Mouse (Mus musculus): Measurements from ENCODE around the gene Zfp566. TPM values are rescaled to one million over a fixed set of nuclear protein-coding genes. Genes with fewer than 3 reads are reported as not detected.
A peak's percentile ranks its signal among the peaks of the same experiment; 100 is the strongest.
"Not testable (repeated sequence)": the region's sequence is repeated elsewhere in the genome, so short reads cannot be mapped to it uniquely, and the experiment has no call there.

Gene Zfp566
- polyA plus RNA-seq (2014; fragmentation: Nextera tagmentation; extraction: Ambion mirVana): 7.9 and 11.2 TPM in 2 replicates

DNA sequence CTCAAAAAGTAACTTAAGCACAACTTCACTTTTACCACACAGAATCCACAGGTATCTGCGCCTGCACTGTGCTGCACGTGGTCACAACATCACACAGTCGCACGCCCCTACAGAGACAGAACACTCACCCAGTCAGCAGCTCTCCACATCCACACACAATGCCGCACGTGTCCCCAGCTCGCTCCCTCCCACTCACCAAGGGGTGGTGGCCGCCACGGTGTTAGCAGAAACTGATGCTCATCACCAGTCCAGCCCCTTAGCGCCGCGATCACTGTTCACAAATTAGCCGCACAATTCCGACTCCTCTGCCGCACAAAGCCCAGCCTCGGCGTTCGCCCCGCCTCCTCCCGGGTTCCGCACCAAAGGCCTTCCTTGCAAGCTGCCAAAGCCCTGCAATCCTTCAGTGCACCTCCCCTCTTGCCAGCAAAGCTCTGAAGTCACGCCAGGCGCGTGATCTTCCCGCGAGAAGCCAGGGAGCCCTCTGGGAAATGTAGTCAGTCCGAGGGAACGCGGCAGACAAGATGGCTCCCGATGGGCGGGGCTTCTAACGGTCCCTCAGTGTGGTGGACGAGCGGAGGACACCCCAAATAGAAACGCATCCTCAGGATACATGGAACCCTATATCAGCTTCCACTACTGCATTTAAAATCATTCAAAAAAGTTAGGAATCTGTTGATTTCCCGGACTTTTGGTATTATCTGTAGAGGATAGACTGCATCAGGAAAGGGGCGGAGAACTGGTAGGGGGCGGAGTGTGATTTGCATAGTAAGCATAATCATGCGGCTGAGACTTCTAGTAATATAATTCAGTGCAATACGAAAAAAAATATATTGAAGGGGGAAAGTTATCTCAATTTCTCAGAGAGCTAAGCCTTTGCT, at the start of gene Zfp566, which contains the start of gene Gm26920:
Gene Zfp566 (minus strand): TSS at position 436 of the 878 bp plus-strand sequence.
Gene Gm26920 (minus strand): TSS at position 319 of the 878 bp plus-strand sequence.
- peaks cover 18% of the 10 kb centered on the region for H3K36me3 ChIP-seq (ENCODE audit: control insufficient read depth, insufficient read depth, low read length)
- ATAC-seq (ENCODE audit: low read depth) (peak; percentile 93), DNase-seq (ENCODE audit: low spot score) (peak; percentile 99)
- H3K9ac ChIP-seq (ENCODE audit: low read depth, low read length): peak within 1 kb of the TSS; percentile 76
- no peaks in the 10 kb centered on the region for H3K27me3 ChIP-seq (replicated peaks; ENCODE audit: control insufficient read depth, insufficient read depth, low read length)
- H3K4me2 ChIP-seq (ENCODE audit: low read depth, low read length): peak within 1 kb of the TSS; percentile 74
- peak within 1 kb of the TSS; percentile 60 for H3K4me3 ChIP-seq (ENCODE audit: low read depth, low read length)
- no peaks in the 10 kb centered on the region for H3K9me3 ChIP-seq (ENCODE audit: control insufficient read depth, low read length)
- peak within 1 kb of the TSS; percentile 81 for H3K27ac ChIP-seq (replicated peaks; ENCODE audit: low read depth, low read length)
- H3K4me1 ChIP-seq (ENCODE audit: control insufficient read depth, insufficient read depth, low read length): peaks cover 16% of the 10 kb centered on the region
- under 1% methylated on average over 40 of the region's 40 CpGs for WGBS

- no peak for DNase-seq (ENCODE audit: low spot score)
- Histone ChIP-seq H3K36me3 (ENCODE audit: control insufficient read depth, insufficient read depth, low read length) (peaks cover 75% of the 10 kb centered on the region), H3K4me1 (ENCODE audit: control insufficient read depth, insufficient read depth, low read length) (no peaks in the 10 kb centered on the region), H3K27me3 (replicated peaks; ENCODE audit: control insufficient read depth, insufficient read depth, low read length) (no peaks in the 10 kb centered on the region), H3K9me3 (ENCODE audit: control insufficient read depth, low read length) (peaks cover 8% of the 10 kb centered on the region; the same call in 1 of the 2 replicates), H3K4me2 (ENCODE audit: low read depth, low read length) (no peak overlapping the region), H3K4me3 (ENCODE audit: low read depth, low read length) (no peak overlapping the region), H3K9ac (ENCODE audit: low read depth, low read length) (no peak overlapping the region), H3K27ac (replicated peaks; ENCODE audit: low read depth, low read length) (no peak overlapping the region)
- WGBS: 87% methylated on average over 10 of the region's 10 CpGs
- ATAC-seq (ENCODE audit: low read depth): no peak
Measured at GRCm38 (mm10) chr7:30136826-30137225, 46.5 kb upstream of the Zfp566 start.

GRCm38 (mm10) chr7:30132396-30132795, 42.1 kb upstream of the Zfp566 start:
- Histone ChIP-seq H3K27ac (replicated peaks; ENCODE audit: low read depth, low read length) (no peak overlapping the region), H3K9ac (ENCODE audit: low read depth, low read length) (no peak overlapping the region), H3K4me2 (ENCODE audit: low read depth, low read length) (no peak overlapping the region), H3K4me3 (ENCODE audit: low read depth, low read length) (no peak overlapping the region), H3K36me3 (ENCODE audit: control insufficient read depth, insufficient read depth, low read length) (peaks cover 88% of the 10 kb centered on the region), H3K27me3 (replicated peaks; ENCODE audit: control insufficient read depth, insufficient read depth, low read length) (no peaks in the 10 kb centered on the region), H3K4me1 (ENCODE audit: control insufficient read depth, insufficient read depth, low read length) (no peaks in the 10 kb centered on the region), H3K9me3 (ENCODE audit: control insufficient read depth, low read length) (peaks cover 8% of the 10 kb centered on the region; the same call in 1 of the 2 replicates)
- ATAC-seq (ENCODE audit: low read depth) (no peak), DNase-seq (ENCODE audit: low spot score) (no peak)
- 90% methylated on average over 4 of the region's 4 CpGs for WGBS

DNA sequence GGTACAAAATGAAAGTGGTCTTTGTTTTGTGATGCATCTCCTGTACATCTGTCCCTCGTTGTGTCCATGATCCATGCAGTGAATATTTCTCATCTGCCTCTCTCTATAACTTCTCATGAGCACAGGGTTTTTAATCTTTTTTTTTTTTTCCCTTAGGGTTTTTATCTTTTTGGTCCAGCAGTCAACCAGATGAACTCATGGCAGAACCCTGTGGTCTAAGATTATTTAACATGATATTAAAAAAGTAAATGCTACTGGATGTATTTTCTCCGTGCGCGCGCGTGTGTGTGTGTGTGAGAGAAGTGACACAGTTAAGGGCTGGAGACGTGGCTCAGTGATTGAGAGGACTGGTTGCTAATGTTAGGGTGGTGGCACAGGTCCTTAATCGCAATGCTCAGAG, 39.6 kb upstream of the Zfp566 start:
- H3K27me3 ChIP-seq (replicated peaks; ENCODE audit: control insufficient read depth, insufficient read depth, low read length): no peaks in the 10 kb centered on the region
- peaks cover 90% of the 10 kb centered on the region for H3K36me3 ChIP-seq (ENCODE audit: control insufficient read depth, insufficient read depth, low read length)
- DNase-seq (ENCODE audit: low spot score) (no peak), ATAC-seq (ENCODE audit: low read depth) (no peak)
- H3K4me2 ChIP-seq (ENCODE audit: low read depth, low read length): no peak overlapping the region
- H3K27ac ChIP-seq (replicated peaks; ENCODE audit: low read depth, low read length): no peak overlapping the region
- 94% methylated on average over 8 of the region's 8 CpGs for WGBS
- no peak overlapping the region for H3K9ac ChIP-seq (ENCODE audit: low read depth, low read length)
- H3K9me3 ChIP-seq (ENCODE audit: control insufficient read depth, low read length): peaks cover 8% of the 10 kb centered on the region; the same call in 1 of the 2 replicates
- H3K4me3 ChIP-seq (ENCODE audit: low read depth, low read length): no peak overlapping the region
- no peaks in the 10 kb centered on the region for H3K4me1 ChIP-seq (ENCODE audit: control insufficient read depth, insufficient read depth, low read length)

DNA sequence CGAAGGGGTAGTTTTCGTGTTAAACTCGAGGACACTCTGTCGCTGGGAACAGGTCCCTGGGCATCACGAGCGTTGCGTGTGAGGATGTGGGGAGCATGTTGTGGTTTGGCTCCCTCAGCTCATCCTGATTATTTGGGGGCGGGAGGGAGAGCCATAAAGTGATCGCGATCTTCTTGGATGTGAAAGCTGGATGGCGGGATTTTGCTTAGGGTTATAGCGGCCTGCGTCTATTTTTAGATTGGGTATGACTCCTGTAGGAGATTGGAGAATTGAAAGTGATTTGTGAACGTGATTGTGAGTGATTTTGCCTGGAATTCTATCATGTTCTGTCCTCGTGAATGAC, 31.8 kb upstream of the Zfp566 start:
- ATAC-seq (ENCODE audit: low read depth): no peak; the same call in none of the 2 replicates
- 3% methylated on average over 15 of the region's 15 CpGs for WGBS
- H3K9me3 ChIP-seq (ENCODE audit: control insufficient read depth, low read length): no peaks in the 10 kb centered on the region

GRCm38 (mm10) chr7:30121308-30122187, 31.2 kb upstream of the Zfp566 start, which contains the start of gene Zfp382:
Gene Zfp382 (plus strand): TSS chr7:30121942.
- H3K4me2 ChIP-seq (ENCODE audit: low read depth, low read length): peak within 1 kb of the TSS; percentile 90
- H3K9ac ChIP-seq (ENCODE audit: low read depth, low read length): peak within 1 kb of the TSS; percentile 85
- DNase-seq (ENCODE audit: low spot score) (peak; percentile 95), ATAC-seq (ENCODE audit: low read depth) (peak; percentile 96)
- peaks cover 15% of the 10 kb centered on the region for H3K36me3 ChIP-seq (ENCODE audit: control insufficient read depth, insufficient read depth, low read length)
- 0 out of 2 replicates have a peak, but pooled peaks cover 7% of the 10 kb centered on the region for H3K4me1 ChIP-seq (ENCODE audit: control insufficient read depth, insufficient read depth, low read length)
- WGBS: under 1% methylated on average over 46 of the region's 61 CpGs
- peak within 1 kb of the TSS; percentile 59 for H3K4me3 ChIP-seq (ENCODE audit: low read depth, low read length)
- H3K27ac ChIP-seq (replicated peaks; ENCODE audit: low read depth, low read length): peak within 1 kb of the TSS; percentile 85
- no peaks in the 10 kb centered on the region for H3K9me3 ChIP-seq (ENCODE audit: control insufficient read depth, low read length)
- H3K27me3 ChIP-seq (replicated peaks; ENCODE audit: control insufficient read depth, insufficient read depth, low read length): no peaks in the 10 kb centered on the region

More for the DNA sequence above, 31.8 kb upstream of the Zfp566 start:
- H3K27me3 ChIP-seq (replicated peaks; ENCODE audit: control insufficient read depth, insufficient read depth, low read length): no peaks in the 10 kb centered on the region
- 0 out of 2 replicates have a peak, but pooled peaks cover 7% of the 10 kb centered on the region for H3K4me1 ChIP-seq (ENCODE audit: control insufficient read depth, insufficient read depth, low read length)
- H3K9ac ChIP-seq (ENCODE audit: low read depth, low read length): peak overlapping the region; percentile 85
- peak; percentile 38 for DNase-seq (ENCODE audit: low spot score)
- H3K27ac ChIP-seq (replicated peaks; ENCODE audit: low read depth, low read length): peak overlapping the region; percentile 85
- H3K4me3 ChIP-seq (ENCODE audit: low read depth, low read length): peak overlapping the region; percentile 59
- H3K36me3 ChIP-seq (ENCODE audit: control insufficient read depth, insufficient read depth, low read length): peaks cover 21% of the 10 kb centered on the region
- peak overlapping the region; percentile 90 for H3K4me2 ChIP-seq (ENCODE audit: low read depth, low read length)

DNA sequence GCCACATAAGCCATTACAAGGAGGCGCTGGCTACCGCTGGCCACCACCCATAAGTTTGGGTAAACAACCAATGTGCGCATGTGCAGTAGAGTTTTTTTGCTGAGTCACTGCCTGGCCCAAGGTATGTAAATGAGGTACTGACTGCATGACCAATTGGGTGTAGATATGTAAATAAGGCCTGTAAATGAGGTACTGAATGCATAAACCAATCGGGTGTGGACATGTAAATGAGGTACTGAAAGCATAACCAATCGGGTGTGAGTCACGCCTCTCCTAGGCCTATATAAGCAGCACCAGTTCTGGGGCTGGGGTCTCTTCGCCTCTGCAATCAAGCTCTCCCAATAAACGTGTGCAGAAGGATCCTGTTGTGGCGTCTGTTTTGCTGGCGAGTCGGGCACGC, 27.6 kb upstream of the Zfp566 start:
- H3K4me3 ChIP-seq (ENCODE audit: low read depth, low read length); DNase-seq (ENCODE audit: low spot score); H3K27me3 ChIP-seq (replicated peaks; ENCODE audit: control insufficient read depth, insufficient read depth, low read length); H3K4me2 ChIP-seq (ENCODE audit: low read depth, low read length); H3K36me3 ChIP-seq (ENCODE audit: control insufficient read depth, insufficient read depth, low read length); ATAC-seq (ENCODE audit: low read depth); H3K27ac ChIP-seq (replicated peaks; ENCODE audit: low read depth, low read length); H3K9ac ChIP-seq (ENCODE audit: low read depth, low read length); H3K4me1 ChIP-seq (ENCODE audit: control insufficient read depth, insufficient read depth, low read length): not testable (repeated sequence)
- 94% methylated on average over 12 of the region's 12 CpGs for WGBS
- H3K9me3 ChIP-seq (ENCODE audit: control insufficient read depth, low read length): peaks cover 21% of the 10 kb centered on the region; the same call in 1 of the 2 replicates

DNA sequence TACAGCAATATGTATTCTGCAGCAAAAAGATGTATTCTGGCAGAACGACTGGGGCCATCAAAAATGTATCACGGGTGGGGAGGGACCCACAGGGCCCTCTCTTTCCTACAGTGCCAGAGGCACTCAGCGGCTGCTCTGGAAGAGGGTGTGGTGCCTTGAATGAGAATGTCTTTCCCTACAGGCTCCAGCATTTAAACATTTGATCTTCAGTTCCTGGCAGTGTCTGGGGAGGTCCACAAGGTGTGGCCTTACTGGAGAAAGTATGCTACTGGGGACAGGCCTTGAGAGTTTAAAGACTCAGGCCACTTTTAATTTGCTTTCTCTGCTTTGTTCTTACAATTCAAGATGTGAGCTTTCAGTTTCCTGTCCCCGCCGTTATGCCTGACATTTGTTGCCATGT, 25.7 kb upstream of the Zfp566 start:
- Histone ChIP-seq H3K4me3 (ENCODE audit: low read depth, low read length) (no peak overlapping the region), H3K27ac (replicated peaks; ENCODE audit: low read depth, low read length) (no peak overlapping the region), H3K36me3 (ENCODE audit: control insufficient read depth, insufficient read depth, low read length) (no peaks in the 10 kb centered on the region), H3K9ac (ENCODE audit: low read depth, low read length) (no peak overlapping the region), H3K4me2 (ENCODE audit: low read depth, low read length) (no peak overlapping the region), H3K9me3 (ENCODE audit: control insufficient read depth, low read length) (peaks cover 21% of the 10 kb centered on the region; the same call in 1 of the 2 replicates), H3K4me1 (ENCODE audit: control insufficient read depth, insufficient read depth, low read length) (no peaks in the 10 kb centered on the region), H3K27me3 (replicated peaks; ENCODE audit: control insufficient read depth, insufficient read depth, low read length) (no peaks in the 10 kb centered on the region)
- DNase-seq (ENCODE audit: low spot score): no peak
- 95% methylated on average over 5 of the region's 5 CpGs for WGBS
- no peak for ATAC-seq (ENCODE audit: low read depth)
